Mouse (Mus musculus) thymus, adult 2 months (tissue): ENCODE data around the gene Gm8108.
"Not testable (repeated sequence)": the region's sequence is repeated elsewhere in the genome, so short reads cannot be mapped to it uniquely, and the experiment has no call there.

Experiments used
- CTCF ChIP-seq: fragments of 200-500 bp; IDR thresholded peaks from 2 replicates; pipeline ENCODE4 v1.5.1; 2012; ENCODE audit warnings: mild to moderate bottlenecking, control low read depth, low read length, moderate library complexity, borderline replicate concordance; ENCODE audit not compliant: control insufficient read depth, poor library complexity, insufficient read depth; ENCODE audit errors: extremely low read depth
- POLR2A ChIP-seq: fragments of 200-500 bp; IDR thresholded peaks from 2 replicates; pipeline ENCODE4 v1.6.1; 2012; ENCODE audit warnings: mild to moderate bottlenecking, low read length, control low read depth, moderate library complexity; ENCODE audit not compliant: control insufficient read depth, poor library complexity, insufficient read depth; ENCODE audit errors: extremely low read depth

GRCm38 (mm10) chr14:4083820-4084219 lies 26.5 kb upstream of the Gm8108 start, which contains the start of gene Gm3115:
- TF ChIP-seq POLR2A, CTCF: not testable (repeated sequence)
